Mouse (Mus musculus) heart, postnatal 0 days (tissue): ENCODE measurements around the gene Appl1. TPM values are rescaled to one million over a fixed set of nuclear protein-coding genes. Genes with fewer than 3 reads are reported as not detected.

ENCODE experiments used
- ATAC-seq: fragments of 200-750 bp; cut with Nextera tagmentation; 2 replicates; pipeline ENCODE4 v1.8.0; 2017; ENCODE audit warnings: low read depth, moderate number of reproducible peaks, moderate library complexity; ENCODE audit not compliant: insufficient read depth
- DNase-seq: peaks from one replicate; pipeline ENCODE4 v3.0.0-alpha.2; 2016; ENCODE audit warnings: low spot score
- H3K27ac ChIP-seq: fragments of 300-500 bp; sonication (generic); 2 replicates; pipeline ENCODE4 v1.5.1; 2014; ENCODE audit warnings: low read depth, mild to moderate bottlenecking
- H3K27me3 ChIP-seq: fragments of 300-500 bp; sonication (generic); 2 replicates; pipeline ENCODE4 v1.6.1; 2014; ENCODE audit warnings: low read length, mixed read lengths; ENCODE audit not compliant: control insufficient read depth, insufficient read depth
- H3K36me3 ChIP-seq: fragments of 300-500 bp; sonication (generic); replicated peaks from 2 replicates; pipeline ENCODE4 v1.6.1; 2014; ENCODE audit warnings: low read length, mixed read lengths; ENCODE audit not compliant: control insufficient read depth, insufficient read depth
- H3K4me1 ChIP-seq: fragments of 300-500 bp; sonication (generic); 2 replicates; pipeline ENCODE4 v1.6.1; 2014; ENCODE audit warnings: antibody characterized with exemption; ENCODE audit not compliant: control insufficient read depth, insufficient read depth
- H3K4me2 ChIP-seq: fragments of 300-500 bp; sonication (generic); 2 replicates; pipeline ENCODE4 v1.6.1; 2014; ENCODE audit warnings: low read depth, mild to moderate bottlenecking, low read length, moderate library complexity
- H3K4me3 ChIP-seq: fragments of 300-500 bp; sonication (generic); 2 replicates; pipeline ENCODE4 v1.5.1; 2014; ENCODE audit warnings: low read depth, low read length
- H3K9ac ChIP-seq: fragments of 300-500 bp; sonication (generic); replicated peaks from 2 replicates; pipeline ENCODE4 v1.6.1; 2014; ENCODE audit warnings: low read depth, low read length, mixed read lengths
- H3K9me3 ChIP-seq: fragments of 300-500 bp; sonication (generic); replicated peaks from 2 replicates; pipeline ENCODE4 v1.6.1; 2016; ENCODE audit warnings: low read length; ENCODE audit not compliant: control insufficient read depth
- CTCF ChIP-seq: IDR thresholded peaks from 2 replicates; pipeline ENCODE4 v1.5.1; 2016; ENCODE audit warnings: antibody characterized with exemption, control low read depth, low read depth
- EP300 ChIP-seq: IDR thresholded peaks from 2 replicates; pipeline ENCODE4 v1.6.1; 2016; ENCODE audit warnings: antibody characterized with exemption, low read depth
- WGBS: fragments of 180-500 bp; shearing (Covaris S2); extraction: QIAGEN DNeasy Blood & Tissue Kit; methylation state at CpG from one replicate; pipeline ENCODE4 v1.1.7; 2014; 5-methylcytosine and 5-hydroxymethylcytosine counted together
- polyA plus RNA-seq: library from polyadenylated mRNA; unstranded; fragments of >200 nt; fragmentation: Nextera tagmentation; extraction: Ambion mirVana; gene quantifications from 2 replicates; pipeline ENCODE4 v1.2.1, GENCODE M21; 2015
- total RNA-seq: library from RNA; depleted of rRNA; stranded (reverse); fragments of >200 nt; gene quantifications from 2 replicates; pipeline ENCODE4 v1.2.3, GENCODE M21; 2014; ENCODE audit warnings: low replicate concordance

Appl1 gene
- total and polyA plus RNA-seq, 2 experiments from 2014 or later, result 14.9 to 26.8 TPM

- Histone ChIP-seq H3K36me3 (no peaks in the 10 kb centered on the region), H3K9ac (no peak overlapping the region), H3K27ac (no peak overlapping the region), H3K4me2 (no peak overlapping the region), H3K27me3 (no peaks in the 10 kb centered on the region), H3K4me3 (no peak overlapping the region), H3K9me3 (no peaks in the 10 kb centered on the region), H3K4me1 (peaks cover 8% of the 10 kb centered on the region; the same call in 1 of the 2 replicates)
- DNase-seq (no peak), ATAC-seq (no peak)
- TF ChIP-seq EP300, result no peak
- peak; percentile 40 for TF ChIP-seq CTCF
- WGBS, result 71% methylated on average over 2 of the region's 2 CpGs
Observed at GRCm38 (mm10) chr14:26988694-26989093, 17.7 kb upstream of the Appl1 start.

GRCm38 (mm10) chr14:26982150-26982530 lies 11.1 kb upstream of the Appl1 start:
- no peak for TF ChIP-seq CTCF
- Histone ChIP-seq H3K36me3 (no peaks in the 10 kb centered on the region), H3K9me3 (peaks cover 7% of the 10 kb centered on the region), H3K27ac (peak overlapping the region; percentile 3; the same call in 1 of the 2 replicates), H3K4me3 (no peak overlapping the region), H3K27me3 (no peaks in the 10 kb centered on the region), H3K4me2 (no peak overlapping the region), H3K9ac (no peak overlapping the region), H3K4me1 (no peaks in the 10 kb centered on the region)
- ATAC-seq (no peak; the same call in 1 of the 2 replicates), DNase-seq (no peak)
- WGBS, result 60% methylated on average over 5 of the region's 5 CpGs

- H3K36me3 ChIP-seq, result no peaks in the 10 kb centered on the region
- no peak overlapping the region for H3K4me2 ChIP-seq
- WGBS, result 68% methylated on average over 5 of the region's 5 CpGs
- no peak overlapping the region for H3K4me3 ChIP-seq
- no peak overlapping the region for H3K9ac ChIP-seq
- no peaks in the 10 kb centered on the region for H3K4me1 ChIP-seq
- TF ChIP-seq CTCF (peak; percentile 55), EP300 (no peak)
- DNase-seq (no peak), ATAC-seq (peak; percentile 49; the same call in 1 of the 2 replicates)
- peak overlapping the region; percentile 3; the same call in 1 of the 2 replicates for H3K27ac ChIP-seq
- H3K27me3 ChIP-seq, result no peaks in the 10 kb centered on the region
- H3K9me3 ChIP-seq, result peaks cover 7% of the 10 kb centered on the region
Observed at GRCm38 (mm10) chr14:26981494-26982149, 10.6 kb upstream of the Appl1 start.

GRCm38 (mm10) chr14:26981021-26981420 lies 10.0 kb upstream of the Appl1 start:
- no peak for TF ChIP-seq EP300
- TF ChIP-seq CTCF, result no peak
- Histone ChIP-seq H3K4me2 (no peak overlapping the region), H3K27me3 (no peaks in the 10 kb centered on the region), H3K27ac (no peak overlapping the region), H3K36me3 (no peaks in the 10 kb centered on the region), H3K9ac (no peak overlapping the region), H3K9me3 (peaks cover 7% of the 10 kb centered on the region), H3K4me1 (no peaks in the 10 kb centered on the region), H3K4me3 (no peak overlapping the region)
- 89% methylated on average over 8 of the region's 8 CpGs for WGBS
- ATAC-seq (no peak), DNase-seq (no peak)

- WGBS, result 90% methylated on average over 3 of the region's 3 CpGs
- no peak overlapping the region for H3K4me3 ChIP-seq
- no peak for ATAC-seq
Observed at GRCm38 (mm10) chr14:26979808-26980207, 8.8 kb upstream of the Appl1 start.

GRCm38 (mm10) chr14:26977500-26977899 lies 6.5 kb upstream of the Appl1 start:
- H3K4me3 ChIP-seq, result no peak overlapping the region
- H3K36me3 ChIP-seq, result no peaks in the 10 kb centered on the region
- WGBS, result 70% methylated on average over 2 of the region's 2 CpGs
- TF ChIP-seq EP300 (no peak), CTCF (no peak)
- H3K27ac ChIP-seq, result no peak overlapping the region
- no peak overlapping the region for H3K4me2 ChIP-seq
- ATAC-seq, result no peak
- H3K27me3 ChIP-seq, result no peaks in the 10 kb centered on the region
- DNase-seq, result no peak
- H3K9ac ChIP-seq, result no peak overlapping the region
- H3K9me3 ChIP-seq, result peaks cover 7% of the 10 kb centered on the region
- H3K4me1 ChIP-seq, result no peaks in the 10 kb centered on the region

More at GRCm38 (mm10) chr14:26979808-26980207, 8.8 kb upstream of the Appl1 start:
- no peak for TF ChIP-seq EP300
- no peak for TF ChIP-seq CTCF
- no peaks in the 10 kb centered on the region for H3K36me3 ChIP-seq
- no peak overlapping the region for H3K27ac ChIP-seq
- H3K9me3 ChIP-seq, result peaks cover 7% of the 10 kb centered on the region
- no peak for DNase-seq
- H3K4me2 ChIP-seq, result no peak overlapping the region
- no peaks in the 10 kb centered on the region for H3K4me1 ChIP-seq
- H3K9ac ChIP-seq, result no peak overlapping the region
- H3K27me3 ChIP-seq, result no peaks in the 10 kb centered on the region
